Mouse (Mus musculus): ENCODE measurements around the gene Atp5mpl. TPM values are rescaled to one million over a fixed set of nuclear protein-coding genes. Genes with fewer than 3 reads are reported as not detected.
A peak's percentile ranks its signal among the peaks of the same experiment; 100 is the strongest.

Gene Atp5mpl
- total RNA-seq, 2 experiments from 2014 or later = 1,322 to 1,486 TPM

DNA sequence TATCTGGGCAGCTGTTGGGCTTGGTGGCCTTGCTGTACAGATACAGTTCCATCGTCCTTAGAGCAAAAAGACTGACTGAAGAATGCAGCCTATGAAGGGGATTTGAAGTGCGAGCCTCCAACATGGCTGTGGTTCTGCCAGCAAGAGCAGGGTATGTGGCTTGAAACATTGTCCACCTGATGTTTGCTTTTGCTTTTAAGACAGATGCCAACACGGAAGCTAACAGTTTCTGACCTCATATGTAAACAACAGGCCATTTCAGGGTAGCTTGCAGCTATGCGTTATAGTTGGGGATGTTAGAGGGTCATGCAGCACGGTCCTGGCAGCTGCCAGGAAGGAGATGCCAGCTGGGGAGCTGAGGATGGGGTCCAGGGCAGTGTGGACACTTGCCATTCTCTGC lies 16.3 kb downstream of the Atp5mpl start:
- DNase-seq = no peak

DNA sequence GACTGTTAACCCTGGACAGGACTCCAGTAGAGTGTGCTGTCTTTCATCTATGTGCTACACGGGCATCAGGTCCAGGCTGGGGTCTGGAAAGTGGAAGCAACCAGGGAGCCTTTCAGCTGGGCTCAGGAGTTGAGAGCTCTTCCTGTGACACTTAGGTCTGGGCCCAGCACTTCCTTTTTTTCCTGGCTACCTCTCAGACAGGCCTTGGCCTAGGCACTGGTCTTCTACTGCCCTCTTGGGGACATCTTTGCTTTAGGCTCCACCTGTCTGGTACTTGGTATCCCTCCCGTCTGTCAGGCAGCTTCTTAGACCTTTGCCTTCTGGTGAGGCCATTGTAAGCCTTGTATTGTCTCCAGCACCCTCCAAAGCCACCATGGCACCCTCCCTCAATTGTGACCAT lies 20.1 kb downstream of the Atp5mpl start:
- DNase-seq = peak; percentile 80 to 87

DNA sequence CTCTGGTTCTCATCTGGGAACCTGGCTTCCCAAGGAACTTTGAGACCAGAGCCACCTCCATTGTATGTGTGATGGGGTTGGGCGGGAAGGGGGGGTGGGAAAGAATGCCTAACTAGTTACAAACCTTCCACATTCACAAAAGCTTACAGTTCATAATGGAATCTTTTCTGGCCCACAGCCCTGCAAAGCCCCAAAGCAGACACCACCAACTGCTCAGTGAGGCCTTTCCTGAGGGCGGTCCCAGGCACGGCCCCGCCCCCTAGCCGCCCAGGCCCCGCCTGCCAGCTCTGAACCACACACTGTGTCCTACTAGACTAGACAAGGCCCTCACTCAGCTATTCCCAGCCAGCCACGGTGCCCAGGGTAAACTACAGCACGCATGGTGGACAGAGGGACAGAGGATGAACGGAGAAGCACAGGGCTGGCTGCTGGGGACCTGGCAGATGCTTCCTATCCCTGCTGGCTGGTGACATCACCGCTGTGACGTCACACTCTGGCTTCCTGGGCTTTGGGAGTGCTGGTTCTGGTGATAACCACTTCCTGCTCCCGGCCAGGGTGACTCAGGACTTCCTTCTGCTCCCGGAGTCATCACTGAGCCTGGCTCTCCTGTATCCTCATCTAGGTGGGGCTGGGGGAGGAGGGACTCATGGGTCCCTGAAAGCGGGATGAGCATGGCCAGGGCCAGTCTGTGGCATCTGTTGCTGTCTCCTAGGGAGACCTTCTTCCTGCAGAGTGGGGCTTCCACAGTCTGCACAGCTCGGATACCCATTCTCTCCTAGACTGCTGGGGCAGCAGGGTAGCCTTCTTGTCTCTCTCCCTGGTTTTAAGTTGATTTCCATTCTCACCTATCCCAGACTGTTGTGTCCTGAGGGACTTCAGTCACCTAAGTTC lies 20.8 kb downstream of the Atp5mpl start:
- peak in 1 of 2 experiments; percentile 36 for DNase-seq

DNA sequence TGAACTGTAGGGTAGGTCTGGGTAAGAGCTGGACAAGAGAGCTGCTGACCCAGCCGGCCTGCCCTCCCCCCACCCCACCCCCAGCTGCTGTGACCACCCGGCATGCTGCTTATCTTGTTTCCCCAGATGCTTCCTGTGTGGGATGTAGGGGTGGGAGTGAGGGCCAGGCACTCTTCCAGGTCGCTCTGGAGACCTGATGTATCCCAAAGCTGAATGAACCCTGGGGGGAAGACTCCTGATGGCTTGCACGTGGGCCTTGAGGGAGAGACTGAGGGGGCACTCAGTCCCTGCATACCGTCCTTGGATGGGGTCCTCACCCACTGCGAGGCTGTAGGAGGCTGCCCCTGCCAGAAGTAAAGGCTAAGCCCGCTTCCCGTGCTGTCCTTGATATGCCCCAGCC lies 21.7 kb downstream of the Atp5mpl start:
- DNase-seq = peak; percentile 66 to 88

DNA sequence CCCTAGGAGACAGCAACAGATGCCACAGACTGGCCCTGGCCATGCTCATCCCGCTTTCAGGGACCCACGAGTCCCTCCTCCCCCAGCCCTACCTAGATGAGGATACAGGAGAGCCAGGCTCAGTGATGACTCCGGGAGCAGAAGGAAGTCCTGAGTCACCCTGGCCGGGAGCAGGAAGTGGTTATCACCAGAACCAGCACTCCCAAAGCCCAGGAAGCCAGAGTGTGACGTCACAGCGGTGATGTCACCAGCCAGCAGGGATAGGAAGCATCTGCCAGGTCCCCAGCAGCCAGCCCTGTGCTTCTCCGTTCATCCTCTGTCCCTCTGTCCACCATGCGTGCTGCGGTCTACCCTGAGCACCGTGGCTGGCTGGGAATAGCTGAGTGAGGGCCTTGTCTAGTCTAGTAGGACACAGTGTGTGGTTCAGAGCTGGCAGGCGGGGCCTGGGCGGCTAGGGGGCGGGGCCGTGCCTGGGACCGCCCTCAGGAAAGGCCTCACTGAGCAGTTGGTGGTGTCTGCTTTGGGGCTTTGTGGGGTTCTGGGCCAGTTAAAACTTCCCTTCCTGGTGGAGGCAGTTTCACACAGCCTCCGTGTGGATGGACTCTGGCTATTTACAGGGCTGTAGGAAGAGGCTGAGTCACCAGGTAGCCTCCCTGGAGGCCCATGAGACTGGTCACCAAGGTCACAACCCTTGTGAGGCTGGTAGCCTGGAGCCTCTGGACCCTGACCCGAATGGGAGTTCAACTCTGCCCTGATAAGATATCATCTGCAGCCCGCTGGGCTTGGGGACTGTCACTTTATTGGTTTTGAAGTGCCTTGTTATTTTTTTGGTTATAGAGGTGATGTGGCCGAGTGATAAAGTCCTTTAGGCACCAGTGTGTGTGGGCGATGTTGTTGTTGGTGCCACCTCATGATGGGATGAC lies 22.5 kb downstream of the Atp5mpl start:
- DNase-seq = peak; percentile 41 to 60

DNA sequence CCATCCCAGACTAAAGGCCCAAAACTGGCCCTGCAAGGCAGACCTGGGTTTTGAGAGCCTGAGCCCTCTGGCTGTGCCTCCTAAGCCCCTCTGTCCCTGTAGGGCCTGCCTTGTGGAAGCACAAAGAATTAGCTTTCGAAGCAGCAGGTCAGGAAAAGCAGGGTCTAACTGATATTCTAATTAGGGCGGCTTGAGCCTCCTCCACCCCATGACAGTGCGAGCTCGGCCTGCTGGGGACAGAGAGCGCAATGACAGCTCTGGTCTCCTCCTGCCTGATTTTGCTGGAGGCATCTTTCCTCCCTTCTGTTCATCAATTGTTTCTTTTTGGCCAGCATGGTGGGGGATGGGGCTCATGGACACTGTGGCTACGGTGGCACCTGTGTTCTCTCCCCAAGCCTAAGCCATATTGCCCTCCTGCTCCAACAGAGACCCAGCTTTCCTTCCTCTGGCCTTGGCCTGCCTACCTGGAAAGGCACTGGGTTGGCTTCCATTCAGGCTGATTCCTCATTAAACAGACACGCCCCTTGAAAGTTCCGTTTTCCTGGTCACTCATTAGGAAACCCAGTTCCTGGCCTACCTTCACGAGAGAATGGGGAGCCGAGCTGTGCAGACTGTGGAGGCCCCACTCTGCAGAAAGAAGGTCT lies 23.2 kb downstream of the Atp5mpl start:
- DNase-seq = peak; percentile 39 to 66

DNA sequence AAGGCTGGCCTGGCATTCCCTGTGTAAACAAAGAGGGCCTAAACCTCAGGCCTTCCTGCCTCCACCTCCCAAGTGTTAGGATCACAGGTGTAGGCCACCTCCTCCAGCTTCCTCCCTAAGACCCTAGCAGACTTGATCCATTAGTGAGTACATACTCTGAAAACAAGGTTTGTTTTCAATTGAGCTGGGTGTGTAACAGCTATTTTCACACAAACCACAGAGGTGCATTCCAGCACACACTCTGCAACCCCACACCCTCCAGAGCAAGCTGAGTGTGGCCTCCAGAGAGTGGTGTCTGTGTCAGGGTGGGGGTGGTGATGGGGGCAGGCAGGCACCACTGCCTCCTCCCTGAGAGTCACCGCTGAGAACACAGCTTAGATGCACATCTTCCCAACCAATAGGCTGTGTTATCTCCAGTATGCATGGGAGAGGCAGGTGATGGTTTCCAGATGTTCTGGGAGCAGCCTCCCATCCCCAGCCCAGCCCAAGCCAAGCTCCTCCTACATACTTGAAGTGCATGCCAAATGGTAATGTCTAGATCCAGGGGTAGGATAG lies 28.1 kb downstream of the Atp5mpl start:
- DNase-seq = no peak

DNA sequence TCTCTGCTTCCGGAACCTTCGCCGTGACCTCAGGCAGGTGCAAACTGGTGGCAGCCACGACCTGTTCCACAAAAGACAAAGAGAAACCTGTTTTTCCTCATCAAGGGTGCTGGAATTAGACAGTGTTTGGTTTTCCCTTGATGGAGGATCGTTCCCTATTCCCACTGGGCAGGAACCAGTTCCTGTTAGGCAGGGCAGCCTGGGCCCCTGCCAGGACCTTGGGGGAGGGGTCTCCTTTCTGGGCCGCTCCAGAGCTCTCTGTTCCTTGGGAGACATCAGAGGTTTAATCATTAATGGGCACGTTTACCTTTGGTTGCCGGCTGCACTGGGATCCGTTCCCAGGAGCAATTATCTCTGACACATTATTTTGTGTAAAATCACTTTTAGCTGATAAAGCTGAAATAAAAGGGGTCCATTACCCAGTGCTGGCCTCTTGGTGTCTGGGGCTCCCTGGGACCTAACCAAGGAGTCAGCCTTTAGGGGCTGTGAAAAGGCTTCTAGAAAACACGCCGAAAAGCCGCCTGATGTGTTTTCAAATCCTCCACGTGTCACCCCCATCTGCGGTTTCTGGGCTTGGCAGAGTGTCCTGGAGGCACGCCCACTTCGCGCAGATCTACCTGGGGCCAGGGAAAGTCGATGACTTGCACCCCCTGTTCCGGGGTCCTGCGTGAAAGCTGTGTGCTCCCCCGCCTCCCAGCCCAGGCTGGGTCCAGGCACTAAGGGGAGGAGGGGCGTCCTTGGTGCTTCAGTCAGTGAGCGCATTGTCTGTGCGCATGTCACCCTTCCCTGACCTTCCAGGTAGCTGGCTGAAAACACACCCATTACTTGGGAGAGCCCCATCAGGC lies 29.8 kb downstream of the Atp5mpl start:
- DNase-seq = peak; percentile 51 to 55

DNA sequence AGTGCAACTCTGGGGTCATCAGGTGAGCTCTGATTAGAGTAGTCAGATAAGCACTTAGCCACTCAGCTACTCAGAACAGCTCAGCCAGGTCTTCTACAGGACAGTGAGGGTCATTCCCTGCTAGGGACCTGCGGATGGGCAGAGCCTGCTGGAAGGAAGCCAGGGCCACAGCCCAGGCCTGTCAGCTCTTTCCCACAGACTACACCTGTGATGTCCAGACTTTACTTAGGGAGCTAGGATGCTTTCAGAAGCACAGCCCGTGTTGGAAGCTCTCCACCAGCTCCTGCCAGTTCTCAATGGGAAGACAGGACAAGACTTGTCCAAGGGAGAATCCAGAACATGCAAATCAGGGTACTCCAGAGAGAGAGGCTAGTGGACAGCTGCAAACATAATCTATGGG lies 32.8 kb downstream of the Atp5mpl start:
- DNase-seq = no peak

DNA sequence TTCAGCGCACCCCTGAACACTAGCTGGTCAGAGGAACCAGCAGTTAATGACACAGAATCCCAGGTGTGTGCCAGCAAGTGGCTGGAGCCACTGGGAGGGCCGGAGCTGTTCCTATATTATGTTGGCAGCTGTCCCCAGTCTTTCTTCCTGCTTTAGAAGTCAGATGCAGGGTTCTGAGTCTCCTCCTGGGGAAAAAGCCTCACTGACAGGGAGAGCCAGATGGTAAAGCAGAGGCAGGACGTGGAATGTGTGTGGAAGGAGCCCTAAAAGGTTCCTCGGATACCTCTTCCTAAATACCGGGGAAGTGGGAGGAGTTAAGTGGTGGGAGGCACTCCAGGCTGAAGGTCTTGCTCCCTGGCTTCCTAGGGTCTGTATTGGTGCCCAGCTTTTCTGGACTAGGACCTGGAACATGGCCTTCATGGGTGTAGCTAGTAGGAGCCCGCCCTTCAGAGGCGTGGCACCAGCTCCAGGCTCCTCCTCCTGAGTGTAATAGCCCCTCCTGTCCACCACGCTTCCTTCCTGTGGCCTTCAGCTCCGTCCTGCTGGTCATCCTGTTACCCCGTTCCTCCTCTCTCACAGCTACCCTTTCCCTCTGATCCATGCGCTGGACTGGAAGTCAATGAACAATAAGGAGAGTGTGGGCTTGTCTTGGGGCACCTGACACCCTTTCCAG lies 33.6 kb downstream of the Atp5mpl start:
- DNase-seq = peak; percentile 49 to 79

DNA sequence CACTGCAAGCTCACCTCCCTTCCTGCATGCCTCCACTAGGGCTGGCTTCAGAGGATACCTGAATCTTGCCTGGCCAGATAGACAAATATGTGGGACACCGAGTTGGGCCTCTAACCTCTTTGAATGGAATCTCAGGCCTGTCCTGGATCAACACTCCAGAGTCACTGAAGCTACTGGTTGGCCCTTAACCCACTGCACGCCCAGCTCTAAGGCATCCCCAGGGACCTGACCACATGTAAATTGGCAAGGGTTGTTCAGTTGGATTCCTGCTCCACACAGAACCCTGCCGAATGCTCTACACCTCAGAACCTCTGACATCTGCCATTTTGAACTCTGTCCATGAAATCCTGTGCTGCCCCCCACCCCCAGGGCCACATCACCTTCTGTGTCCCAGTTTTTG lies 34.3 kb downstream of the Atp5mpl start:
- no peak for DNase-seq

DNA sequence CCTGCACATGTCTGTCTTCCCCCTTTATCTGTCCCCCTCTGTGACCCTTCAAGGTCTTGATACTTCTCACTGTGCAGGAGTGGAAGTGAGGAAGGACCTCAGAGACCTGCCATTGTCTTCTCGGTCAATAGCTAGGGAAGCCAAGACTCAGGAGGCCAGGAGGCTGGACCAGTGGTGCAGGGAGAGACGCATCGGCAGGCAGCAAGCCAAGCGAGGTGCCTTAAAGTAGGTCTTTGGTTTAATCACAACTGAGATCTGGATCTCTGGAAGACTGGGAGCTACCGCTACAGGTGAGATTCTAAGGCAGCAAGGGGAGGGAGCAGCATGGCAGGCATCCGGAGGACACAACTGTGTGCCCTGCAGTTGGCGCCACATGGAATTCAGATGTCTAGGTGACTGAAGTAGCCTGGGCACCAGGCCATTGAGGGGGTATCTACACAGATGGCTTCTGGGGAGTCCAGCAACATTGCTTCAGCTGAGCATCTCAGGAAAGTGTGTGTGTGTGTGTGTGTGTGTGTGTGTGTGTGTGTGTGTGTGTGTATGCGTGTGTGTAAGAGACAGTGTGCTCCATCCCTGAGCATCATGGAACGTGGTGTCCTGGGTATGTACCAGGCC lies 35.3 kb downstream of the Atp5mpl start:
- no peak for DNase-seq

DNA sequence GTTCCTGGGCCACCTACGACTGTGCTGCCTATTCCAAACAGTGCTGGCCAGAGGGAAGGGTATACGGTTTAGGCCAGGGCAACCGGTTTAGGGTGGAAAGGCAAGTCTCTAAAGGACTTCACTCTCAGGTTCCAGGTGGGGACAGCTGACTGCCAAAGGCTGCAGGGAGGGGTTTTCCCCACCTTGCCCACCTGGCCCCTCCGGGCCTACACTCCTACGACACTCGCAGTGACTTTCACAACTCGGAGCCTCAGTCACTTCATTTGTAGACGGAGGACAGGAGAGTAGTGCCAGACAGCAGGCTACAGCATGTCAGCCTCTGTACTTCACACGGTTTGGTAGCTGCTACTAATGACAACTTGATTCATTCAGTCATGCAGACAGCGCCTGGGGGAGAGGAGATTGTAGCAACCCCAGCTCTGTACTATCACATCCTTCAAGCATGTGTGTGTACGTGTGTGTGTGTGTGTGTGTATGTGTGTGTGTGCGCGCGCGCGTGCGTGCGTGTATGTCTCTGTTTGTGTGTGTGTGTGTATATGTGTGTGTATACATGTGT lies 38.3 kb downstream of the Atp5mpl start:
- no peak for DNase-seq

DNA sequence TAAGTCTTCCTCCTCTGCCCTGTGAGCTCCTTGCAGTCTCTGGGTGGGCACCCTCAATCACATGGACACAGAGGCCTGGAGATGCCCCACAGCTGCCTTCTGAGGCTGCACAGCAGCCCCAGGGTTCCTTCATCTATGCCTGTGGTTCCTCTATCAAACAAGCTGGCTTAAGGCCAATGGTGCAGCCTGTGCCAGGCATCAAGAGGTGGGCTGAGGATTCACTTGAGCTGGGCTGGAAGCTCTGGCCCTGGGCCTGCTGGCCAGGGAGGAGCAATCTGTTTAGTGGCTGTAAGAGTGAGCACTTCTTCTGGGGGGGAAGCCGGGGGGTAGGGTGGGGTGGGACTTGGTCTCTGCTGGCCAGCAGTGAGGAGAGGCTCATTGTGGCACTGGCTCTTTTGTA lies 39.4 kb downstream of the Atp5mpl start:
- no peak for DNase-seq

DNA sequence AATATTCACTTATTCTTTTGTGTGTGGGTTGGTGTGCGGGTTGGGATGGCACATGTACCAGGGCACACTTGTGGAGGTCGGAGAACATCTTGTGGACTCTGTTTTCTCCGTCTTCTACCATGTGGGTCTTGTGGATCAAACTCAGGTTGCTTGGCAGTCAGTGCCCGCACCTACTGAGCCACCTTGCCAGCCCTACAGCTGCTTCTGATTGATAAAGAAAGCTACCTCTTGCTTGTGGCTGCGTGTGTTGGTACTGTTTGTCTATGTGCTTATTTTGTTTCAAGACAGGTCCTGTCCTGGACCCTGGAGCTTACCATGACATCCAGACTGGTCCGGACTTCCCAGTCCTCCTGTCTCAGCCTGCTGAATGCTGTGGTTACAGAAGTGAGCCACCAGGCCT lies 43.7 kb downstream of the Atp5mpl start:
- no peak for DNase-seq

DNA sequence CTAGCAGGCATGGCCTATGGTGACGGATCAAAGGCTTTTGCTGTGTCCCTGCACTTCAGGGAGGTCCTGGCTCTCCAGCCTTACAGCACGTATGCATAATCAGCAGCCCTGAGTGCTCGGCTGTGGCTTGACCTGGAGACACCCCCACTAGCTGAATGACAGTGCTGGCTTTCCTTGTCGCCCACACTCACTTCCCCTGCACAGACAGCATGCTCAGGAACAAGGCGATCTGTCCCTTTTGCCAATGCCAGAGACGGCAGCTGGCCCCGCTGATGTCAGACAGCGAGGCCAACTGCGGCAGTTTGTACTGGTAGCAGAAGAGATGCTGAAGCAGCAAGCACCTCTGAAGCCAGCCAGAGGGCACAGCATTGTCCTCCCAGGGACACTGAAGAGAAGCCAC lies 46.7 kb downstream of the Atp5mpl start:
- DNase-seq = peak in 1 of 2 experiments; percentile 44

DNA sequence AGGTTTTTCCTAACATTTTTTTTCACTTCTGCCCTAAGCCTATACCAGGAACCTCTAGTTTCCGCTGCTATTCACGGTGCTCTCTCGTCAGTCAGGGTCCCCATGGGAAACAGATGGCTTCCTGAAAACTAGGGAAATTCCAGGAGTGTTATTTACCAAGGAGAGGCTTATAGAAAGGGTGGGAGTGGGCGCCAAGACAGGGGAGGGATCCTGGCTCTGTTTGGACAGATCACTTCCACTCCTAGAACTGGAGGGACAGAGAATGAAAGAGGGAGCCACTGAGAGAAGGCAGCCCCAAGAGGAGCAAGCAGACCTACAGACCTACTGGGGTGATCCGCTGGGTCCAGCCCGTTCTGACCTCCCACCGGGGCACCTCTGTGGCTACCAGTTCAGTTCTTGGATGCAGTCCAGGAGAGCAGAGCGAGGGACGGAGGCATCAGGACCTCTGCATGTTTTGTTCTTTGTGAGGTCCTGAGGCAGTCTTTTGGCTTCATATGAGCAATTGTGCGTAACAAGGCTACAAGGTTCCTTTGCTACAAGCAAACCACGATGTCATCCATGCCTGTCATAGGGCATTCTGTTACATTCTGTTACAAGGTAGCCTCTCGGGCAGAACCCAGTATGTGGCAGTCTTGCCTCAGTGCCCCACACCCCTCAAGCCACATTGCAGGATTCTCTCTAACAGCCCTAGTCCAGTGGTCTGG lies 50.1 kb downstream of the Atp5mpl start:
- DNase-seq = no peak

DNA sequence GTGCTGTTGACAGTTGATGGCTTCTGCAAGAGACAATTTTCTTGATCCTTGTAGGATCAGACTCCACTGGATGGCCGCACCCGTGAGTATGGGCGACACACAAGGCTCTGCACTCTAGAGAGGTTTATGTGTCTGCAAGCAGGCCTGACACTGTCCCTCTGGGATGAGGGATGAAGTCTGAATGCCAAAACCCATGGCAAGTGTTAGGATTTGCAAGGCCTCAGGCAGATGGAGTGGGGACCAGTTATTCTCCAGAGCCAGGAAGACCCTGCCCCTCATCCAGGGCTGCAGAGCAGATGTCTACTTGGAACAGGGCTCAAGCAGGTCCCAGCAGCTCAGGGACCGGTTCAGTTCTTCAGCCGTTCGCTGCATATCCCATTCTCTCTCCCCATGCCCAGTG lies 51.0 kb downstream of the Atp5mpl start:
- no peak for DNase-seq

DNA sequence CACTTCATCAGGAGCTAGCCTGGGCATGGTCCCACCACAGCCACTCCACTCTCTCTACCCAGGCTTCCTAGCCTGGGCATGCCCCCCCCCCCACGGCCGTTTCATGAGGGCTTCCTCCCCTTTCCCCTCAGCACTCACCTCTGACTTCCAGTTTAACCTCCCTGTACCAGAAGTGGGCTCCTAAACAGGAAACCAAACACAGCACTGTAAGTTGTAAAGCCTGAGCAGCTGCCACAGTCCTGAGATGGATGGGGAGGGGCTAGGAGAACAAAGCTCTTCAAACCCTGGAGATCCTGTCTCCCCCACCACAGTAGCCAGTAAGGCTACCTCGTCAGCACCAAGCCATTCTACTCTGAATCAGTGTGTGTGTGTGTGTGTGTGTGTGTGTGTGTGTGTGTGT lies 52.7 kb downstream of the Atp5mpl start:
- DNase-seq = no peak

Measured in heart, adult 18-20 months (tissue).